Mouse (Mus musculus): Measurements from ENCODE around the gene Aipl1. TPM values are rescaled to one million over a fixed set of nuclear protein-coding genes. Genes with fewer than 3 reads are reported as not detected.
A peak's percentile ranks its signal among the peaks of the same experiment; 100 is the strongest.
"Not testable (repeated sequence)": the region's sequence is repeated elsewhere in the genome, so short reads cannot be mapped to it uniquely, and the experiment has no call there.

Gene Aipl1
- polyA plus RNA-seq, 1 experiment from 2014 or later, result 0.05 TPM

DNA sequence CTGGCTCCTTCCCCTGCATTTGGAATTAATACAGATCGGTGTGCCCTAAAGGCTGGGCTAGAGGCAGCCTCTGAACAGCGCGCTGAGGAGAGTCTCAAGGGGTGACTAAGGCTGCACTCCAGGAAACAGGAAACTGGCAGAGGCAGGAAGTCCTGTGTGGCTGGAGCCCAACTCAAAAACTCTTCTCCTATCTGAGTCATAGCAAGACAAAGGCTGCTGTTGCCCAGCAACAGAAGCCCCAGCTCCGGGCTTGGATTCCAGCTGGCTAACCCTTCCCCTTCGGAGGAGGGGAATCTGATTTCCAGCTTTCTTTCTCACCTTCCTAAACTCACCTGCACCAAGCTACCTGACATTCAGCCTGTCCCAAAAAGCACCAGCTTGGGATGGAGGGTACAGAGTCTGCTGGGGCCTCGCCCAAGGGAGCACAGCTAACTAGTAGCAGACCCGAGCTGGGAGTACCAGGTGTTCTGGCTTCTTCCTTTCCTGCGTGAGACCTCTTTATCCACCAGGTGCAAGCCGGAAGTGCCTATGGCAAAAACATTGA, 41.3 kb downstream of the Aipl1 start:
- DNase-seq (peak; percentile 36), ATAC-seq (peak; percentile 62)
- WGBS (ENCODE audit: insufficient replicate concordance), result 12% methylated on average over 9 of the region's 9 CpGs
- no peak overlapping the region for H3K27ac ChIP-seq (ENCODE audit: low read depth)
- no peak overlapping the region for H3K4me3 ChIP-seq (ENCODE audit: low read depth, low read length)
- no peaks in the 10 kb centered on the region for H3K4me1 ChIP-seq (ENCODE audit: insufficient read depth)
- no peaks in the 10 kb centered on the region for H3K9me3 ChIP-seq (ENCODE audit: low read length)
- peak overlapping the region; percentile 30 for H3K4me2 ChIP-seq (ENCODE audit: low read depth, low read length)
- no peaks in the 10 kb centered on the region for H3K36me3 ChIP-seq (replicated peaks; ENCODE audit: insufficient read depth, low read length)
- TF ChIP-seq EP300 (IDR thresholded peaks at IDR 0.05; ENCODE audit: low read depth), result no peak
- no peak for TF ChIP-seq CTCF (IDR thresholded peaks at IDR 0.05; ENCODE audit: low read depth)
- no peaks in the 10 kb centered on the region for H3K27me3 ChIP-seq (ENCODE audit: insufficient read depth, low read length)
- no peak overlapping the region for H3K9ac ChIP-seq (replicated peaks)

DNA sequence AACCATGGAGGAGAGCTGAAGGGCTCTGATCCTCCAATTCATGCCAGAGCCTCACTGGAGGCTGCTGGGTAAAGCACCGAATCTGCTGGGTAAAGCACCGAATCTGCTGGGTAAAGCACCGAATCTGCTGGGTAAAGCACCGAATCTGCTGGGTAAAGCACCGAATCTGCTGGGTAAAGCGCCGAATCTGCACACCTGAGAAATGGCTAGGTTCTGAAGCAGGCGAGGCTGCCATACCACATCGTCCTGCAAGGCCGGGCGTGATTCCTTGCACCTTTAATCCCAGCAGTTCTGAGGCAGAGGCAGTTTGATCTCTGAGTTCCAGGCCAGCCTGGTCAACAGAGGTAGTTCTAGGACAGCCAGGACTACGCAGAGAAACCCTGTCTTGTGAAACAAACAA, 44.9 kb downstream of the Aipl1 start:
- H3K27me3 ChIP-seq (ENCODE audit: insufficient read depth, low read length), result no peaks in the 10 kb centered on the region
- no peak for TF ChIP-seq EP300 (IDR thresholded peaks at IDR 0.05; ENCODE audit: low read depth)
- no peak for TF ChIP-seq CTCF (IDR thresholded peaks at IDR 0.05; ENCODE audit: low read depth)
- no peak overlapping the region for H3K27ac ChIP-seq (ENCODE audit: low read depth)
- WGBS (ENCODE audit: insufficient replicate concordance), result 85% methylated on average over 12 of the region's 12 CpGs
- no peaks in the 10 kb centered on the region for H3K9me3 ChIP-seq (ENCODE audit: low read length)
- H3K4me2 ChIP-seq (ENCODE audit: low read depth, low read length), result no peak overlapping the region
- H3K9ac ChIP-seq (replicated peaks), result no peak overlapping the region
- H3K36me3 ChIP-seq (replicated peaks; ENCODE audit: insufficient read depth, low read length), result no peaks in the 10 kb centered on the region
- no peak for ATAC-seq
- no peaks in the 10 kb centered on the region for H3K4me1 ChIP-seq (ENCODE audit: insufficient read depth)
- no peak overlapping the region for H3K4me3 ChIP-seq (ENCODE audit: low read depth, low read length)
- no peak for DNase-seq

DNA sequence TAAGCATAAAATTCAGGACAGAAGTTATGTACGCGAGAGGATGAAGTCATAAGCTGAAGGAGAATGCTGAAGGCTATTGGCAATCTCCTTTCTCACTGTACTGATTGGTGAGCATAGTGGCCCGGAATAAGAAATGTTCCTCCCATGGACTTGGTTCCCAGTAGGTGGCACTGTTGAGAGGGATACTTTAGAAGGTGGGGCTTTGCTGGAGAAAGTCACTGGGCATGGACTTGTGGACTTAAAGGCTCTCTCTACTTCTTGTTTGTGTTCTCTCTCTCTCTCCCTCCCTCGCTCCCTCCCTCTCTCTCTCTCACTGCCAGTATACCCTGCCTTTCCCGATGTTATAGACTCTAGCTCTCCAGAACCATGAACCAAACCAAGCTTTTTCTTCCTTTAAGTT, 45.8 kb downstream of the Aipl1 start:
- Histone ChIP-seq H3K27me3 (ENCODE audit: insufficient read depth, low read length) (no peaks in the 10 kb centered on the region), H3K9ac (replicated peaks) (no peak overlapping the region), H3K36me3 (replicated peaks; ENCODE audit: insufficient read depth, low read length) (no peaks in the 10 kb centered on the region), H3K4me2 (ENCODE audit: low read depth, low read length) (no peak overlapping the region), H3K27ac (ENCODE audit: low read depth) (no peak overlapping the region), H3K4me3 (ENCODE audit: low read depth, low read length) (no peak overlapping the region), H3K9me3 (ENCODE audit: low read length) (no peaks in the 10 kb centered on the region), H3K4me1 (ENCODE audit: insufficient read depth) (no peaks in the 10 kb centered on the region)
- ATAC-seq (no peak), DNase-seq (peak; percentile 33)
- TF ChIP-seq EP300 (IDR thresholded peaks at IDR 0.05; ENCODE audit: low read depth) (no peak), CTCF (IDR thresholded peaks at IDR 0.05; ENCODE audit: low read depth) (peak; percentile 76)
- WGBS (ENCODE audit: insufficient replicate concordance), result 19% methylated on average over 5 of the region's 5 CpGs

DNA sequence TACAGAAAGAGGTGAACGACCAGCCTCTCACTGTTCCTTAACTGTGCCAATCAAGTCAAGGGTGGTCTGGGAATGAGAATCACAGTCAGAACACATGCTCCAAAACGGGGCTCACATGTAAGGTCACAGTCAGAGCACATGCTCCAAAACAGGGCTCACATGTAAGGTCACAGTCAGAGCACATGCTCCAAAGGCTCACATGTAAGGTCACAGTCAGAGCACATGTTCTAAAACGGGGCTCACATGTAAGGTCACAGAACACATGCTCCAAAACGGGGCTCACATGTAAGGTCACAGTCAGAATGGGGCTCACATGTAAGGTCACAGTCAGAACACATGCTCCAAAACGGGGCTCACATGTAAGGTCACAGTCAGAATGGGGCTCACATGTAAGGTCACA, 47.9 kb downstream of the Aipl1 start:
- not testable (repeated sequence) for H3K4me2 ChIP-seq (ENCODE audit: low read depth, low read length); H3K9me3 ChIP-seq (ENCODE audit: low read length); H3K27me3 ChIP-seq (ENCODE audit: insufficient read depth, low read length); H3K36me3 ChIP-seq (replicated peaks; ENCODE audit: insufficient read depth, low read length); H3K9ac ChIP-seq (replicated peaks); H3K27ac ChIP-seq (ENCODE audit: low read depth); H3K4me3 ChIP-seq (ENCODE audit: low read depth, low read length); DNase-seq; ATAC-seq; H3K4me1 ChIP-seq (ENCODE audit: insufficient read depth)
- 57% methylated on average over 5 of the region's 5 CpGs for WGBS (ENCODE audit: insufficient replicate concordance)

DNA sequence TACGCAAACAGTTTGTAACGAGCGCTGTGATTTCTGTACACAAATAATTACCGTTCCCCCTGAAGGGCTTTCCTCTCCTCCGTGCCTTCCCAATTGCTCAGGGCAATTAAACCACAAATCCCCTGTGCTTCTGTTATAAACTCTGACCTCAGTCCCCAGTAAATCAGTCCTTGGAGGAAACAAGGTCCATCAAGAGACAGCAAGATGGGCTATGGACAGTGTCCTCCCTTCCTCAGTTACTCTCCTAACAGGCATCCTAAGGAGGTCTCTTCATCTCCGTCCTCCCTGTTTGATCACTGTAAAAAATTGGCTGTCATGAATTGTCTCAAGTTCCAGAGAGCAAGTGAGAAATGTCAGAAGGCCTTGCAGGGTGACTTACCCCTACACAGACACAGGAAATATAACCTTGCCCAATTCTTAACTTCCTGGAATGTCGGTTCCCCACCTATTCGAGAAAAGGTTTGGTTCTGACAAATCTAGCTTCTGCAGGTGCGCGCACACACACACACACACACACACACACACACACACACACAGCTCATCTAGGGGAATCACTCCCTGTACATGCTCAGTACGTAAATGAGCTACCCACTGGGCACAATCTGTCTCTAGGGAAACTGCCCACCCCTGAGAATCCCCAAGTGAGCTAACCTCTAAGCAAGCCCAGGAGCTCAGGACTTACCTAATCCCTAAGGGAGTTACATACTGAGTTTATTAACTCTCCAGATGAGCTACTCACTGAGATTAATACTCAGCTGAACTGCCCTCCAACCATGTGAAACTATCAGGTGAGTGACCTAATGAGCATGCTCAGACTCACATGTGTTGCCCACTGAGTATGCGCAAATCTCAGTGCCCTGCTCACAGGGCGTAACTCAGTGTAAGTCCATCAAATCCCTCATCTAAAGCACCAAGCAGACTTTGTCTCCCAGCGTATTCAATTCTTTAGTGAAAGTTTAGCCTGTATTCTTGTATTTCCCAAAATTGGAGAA, 49.9 kb downstream of the Aipl1 start:
- WGBS (ENCODE audit: insufficient replicate concordance), result 71% methylated on average over 14 of the region's 14 CpGs
- no peak overlapping the region for H3K27ac ChIP-seq (ENCODE audit: low read depth)
- no peaks in the 10 kb centered on the region for H3K4me1 ChIP-seq (ENCODE audit: insufficient read depth)
- no peaks in the 10 kb centered on the region for H3K36me3 ChIP-seq (replicated peaks; ENCODE audit: insufficient read depth, low read length)
- H3K4me3 ChIP-seq (ENCODE audit: low read depth, low read length), result no peak overlapping the region
- H3K9me3 ChIP-seq (ENCODE audit: low read length), result no peaks in the 10 kb centered on the region
- no peak for ATAC-seq
- H3K27me3 ChIP-seq (ENCODE audit: insufficient read depth, low read length), result no peaks in the 10 kb centered on the region
- no peak overlapping the region for H3K9ac ChIP-seq (replicated peaks)
- TF ChIP-seq CTCF (IDR thresholded peaks at IDR 0.05; ENCODE audit: low read depth) (no peak), EP300 (IDR thresholded peaks at IDR 0.05; ENCODE audit: low read depth) (no peak)
- no peak overlapping the region for H3K4me2 ChIP-seq (ENCODE audit: low read depth, low read length)
- no peak for DNase-seq

DNA sequence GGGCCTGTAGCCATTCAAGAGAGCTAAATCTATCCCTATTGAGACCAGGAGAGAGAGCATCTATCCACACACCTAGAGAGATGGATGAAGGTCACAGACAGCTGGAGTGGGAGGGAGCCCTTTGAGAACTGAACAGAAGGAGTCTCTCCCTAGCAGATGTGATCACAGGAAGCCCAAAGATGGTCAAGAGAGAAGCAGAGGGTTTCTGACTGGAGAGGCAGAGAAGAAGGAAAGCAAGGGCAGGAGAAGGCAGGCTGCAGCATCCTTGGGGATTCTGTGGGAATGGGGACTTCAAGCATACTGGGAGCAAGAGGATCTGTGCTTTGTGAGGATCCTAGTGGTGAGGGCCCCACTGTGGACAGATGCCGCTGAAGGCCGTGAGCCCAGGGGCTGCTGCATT, 51.5 kb downstream of the Aipl1 start:
- H3K9ac ChIP-seq (replicated peaks), result no peak overlapping the region
- no peak overlapping the region for H3K4me3 ChIP-seq (ENCODE audit: low read depth, low read length)
- DNase-seq, result no peak
- no peak for ATAC-seq
- H3K4me1 ChIP-seq (ENCODE audit: insufficient read depth), result no peaks in the 10 kb centered on the region
- H3K9me3 ChIP-seq (ENCODE audit: low read length), result no peaks in the 10 kb centered on the region
- no peaks in the 10 kb centered on the region for H3K36me3 ChIP-seq (replicated peaks; ENCODE audit: insufficient read depth, low read length)
- no peak overlapping the region for H3K4me2 ChIP-seq (ENCODE audit: low read depth, low read length)
- H3K27me3 ChIP-seq (ENCODE audit: insufficient read depth, low read length), result no peaks in the 10 kb centered on the region
- H3K27ac ChIP-seq (ENCODE audit: low read depth), result no peak overlapping the region
- TF ChIP-seq EP300 (IDR thresholded peaks at IDR 0.05; ENCODE audit: low read depth), result no peak
- no peak for TF ChIP-seq CTCF (IDR thresholded peaks at IDR 0.05; ENCODE audit: low read depth)
- 65% methylated on average over 2 of the region's 2 CpGs for WGBS (ENCODE audit: insufficient replicate concordance)

All from liver, postnatal 0 days (tissue).